Mouse (Mus musculus): Measurements from ENCODE around the gene Armcx5. TPM values are rescaled to one million over a fixed set of nuclear protein-coding genes. Genes with fewer than 3 reads are reported as not detected.
"Not testable (repeated sequence)": the region's sequence is repeated elsewhere in the genome, so short reads cannot be mapped to it uniquely, and the experiment has no call there.

Armcx5 gene
- polyA plus RNA-seq, 1 experiment from 2014 or later, result 13.3 TPM

DNA sequence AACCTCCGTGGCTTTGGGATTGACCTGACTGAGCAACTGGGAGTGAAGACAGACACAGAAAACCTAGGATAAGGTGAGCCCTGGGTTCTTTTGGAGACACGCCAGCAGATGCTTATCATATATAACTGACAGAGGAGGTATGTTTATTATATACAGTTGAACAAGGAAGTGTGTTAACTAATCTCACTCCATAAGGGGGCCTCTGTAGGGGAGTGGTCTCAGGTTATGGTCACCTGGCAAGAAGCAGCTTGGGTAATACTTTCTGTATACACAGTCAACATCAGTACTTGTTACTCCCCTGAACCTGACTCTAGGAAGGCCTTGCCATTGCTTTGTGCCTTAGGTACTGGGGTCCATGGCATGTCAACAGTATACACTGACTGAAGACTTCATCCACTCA is 26.0 kb downstream of the Armcx5 start:
- H3K4me1 ChIP-seq, result no peaks in the 10 kb centered on the region
- H3K4me2 ChIP-seq (replicated peaks), result no peak overlapping the region
- H3K4me3 ChIP-seq, result no peak overlapping the region
- H3K9ac ChIP-seq, result no peak overlapping the region
- no peak overlapping the region for H3K27ac ChIP-seq
- H3K27me3 ChIP-seq, result no peaks in the 10 kb centered on the region
- no peaks in the 10 kb centered on the region for H3K9me3 ChIP-seq
- H3K36me3 ChIP-seq, result no peaks in the 10 kb centered on the region
- WGBS, result 78% methylated on average over 2 of the region's 2 CpGs
- no peak for ATAC-seq (ENCODE audit: low FRiP score, low read depth)

DNA sequence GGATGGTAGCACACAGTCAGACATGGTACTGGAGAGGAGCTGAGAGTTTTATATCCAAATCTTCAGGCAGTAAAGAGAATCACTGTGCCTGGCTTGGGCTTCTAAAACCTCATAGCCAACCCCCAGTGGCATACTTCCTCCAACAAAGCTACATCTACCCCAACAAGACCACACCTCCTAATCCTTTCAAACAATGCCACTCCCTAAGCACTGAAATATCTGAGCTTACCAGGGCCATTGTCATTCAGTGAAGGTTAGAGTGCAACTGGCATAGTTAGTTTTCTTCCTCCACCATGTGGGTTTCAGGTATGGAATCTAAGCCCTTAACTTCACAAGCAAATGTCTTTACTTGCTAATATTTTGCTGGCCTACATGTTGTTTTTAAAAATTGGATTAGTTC is 49.0 kb downstream of the Armcx5 start:
- 0 out of 2 replicates have a peak, but pooled peaks cover 2% of the 10 kb centered on the region for H3K27me3 ChIP-seq
- H3K4me3 ChIP-seq, result no peak overlapping the region
- no peak overlapping the region for H3K27ac ChIP-seq
- no peak overlapping the region for H3K9ac ChIP-seq
- no peak overlapping the region for H3K4me2 ChIP-seq (replicated peaks)
- no peaks in the 10 kb centered on the region for H3K36me3 ChIP-seq
- ATAC-seq (ENCODE audit: low FRiP score, low read depth), result no peak
- H3K9me3 ChIP-seq, result no peaks in the 10 kb centered on the region
- H3K4me1 ChIP-seq, result no peaks in the 10 kb centered on the region

GRCm38 (mm10) chrX:135792326-135792725 is 49.8 kb downstream of the Armcx5 start:
- Histone ChIP-seq H3K27ac (peak overlapping the region; percentile 76; the same call in 1 of the 2 replicates), H3K27me3 (0 out of 2 replicates have a peak, but pooled peaks cover 2% of the 10 kb centered on the region)
- no peak for ATAC-seq (ENCODE audit: low FRiP score, low read depth)

DNA sequence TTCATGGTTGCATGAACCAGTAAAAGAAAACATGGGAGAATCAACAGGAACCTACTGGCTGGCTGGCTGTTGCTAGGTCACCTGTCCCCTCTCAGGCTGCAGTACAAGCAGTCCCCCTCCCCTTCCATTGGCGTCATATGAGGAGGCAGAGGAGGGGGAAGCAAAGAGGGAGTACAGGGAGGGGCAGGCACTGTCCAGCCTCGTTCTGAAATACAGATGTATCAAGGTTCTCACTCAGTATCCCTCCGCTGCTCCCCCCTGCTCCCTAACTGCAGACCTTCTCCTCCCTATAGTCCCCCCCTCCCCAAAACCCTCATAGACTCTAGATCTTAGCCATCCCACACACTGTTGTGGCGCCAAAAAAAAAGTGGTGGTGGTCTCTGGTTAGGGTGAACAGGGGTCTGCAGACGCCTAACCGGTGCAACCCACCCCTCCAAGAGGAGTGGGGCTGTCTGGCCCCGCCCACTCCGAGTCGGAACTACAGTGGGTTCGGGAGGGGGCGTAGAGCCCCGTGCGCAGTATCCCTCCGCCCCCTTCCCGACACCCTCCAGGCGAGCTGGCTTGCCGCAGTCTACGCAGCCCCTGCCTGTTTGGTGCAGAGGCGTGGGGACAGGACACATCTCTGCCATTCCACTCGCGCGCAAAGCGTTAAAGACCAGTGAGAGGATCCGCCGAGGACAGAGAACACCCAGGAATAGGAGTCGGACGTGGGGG is 53.2 kb downstream of the Armcx5 start:
- Histone ChIP-seq H3K4me2 (replicated peaks) (peak overlapping the region; percentile 68), H3K4me3 (peak overlapping the region; percentile 61), H3K27ac (peak overlapping the region; percentile 39; the same call in 1 of the 2 replicates), H3K36me3 (peaks cover 18% of the 10 kb centered on the region), H3K9ac (peak overlapping the region; percentile 74)
- WGBS, result 23% methylated on average over 20 of the region's 27 CpGs
- H3K4me1 ChIP-seq, H3K27me3 ChIP-seq, H3K9me3 ChIP-seq: not testable (repeated sequence)
- ATAC-seq (ENCODE audit: low FRiP score, low read depth), result peak; percentile 93

More at GRCm38 (mm10) chrX:135792326-135792725, 49.8 kb downstream of the Armcx5 start:
- Histone ChIP-seq H3K9ac (no peak overlapping the region), H3K4me2 (replicated peaks) (no peak overlapping the region), H3K36me3 (no peaks in the 10 kb centered on the region), H3K9me3 (no peaks in the 10 kb centered on the region), H3K4me3 (no peak overlapping the region), H3K4me1 (no peaks in the 10 kb centered on the region)
- WGBS, result 56% methylated on average over 6 of the region's 6 CpGs

DNA sequence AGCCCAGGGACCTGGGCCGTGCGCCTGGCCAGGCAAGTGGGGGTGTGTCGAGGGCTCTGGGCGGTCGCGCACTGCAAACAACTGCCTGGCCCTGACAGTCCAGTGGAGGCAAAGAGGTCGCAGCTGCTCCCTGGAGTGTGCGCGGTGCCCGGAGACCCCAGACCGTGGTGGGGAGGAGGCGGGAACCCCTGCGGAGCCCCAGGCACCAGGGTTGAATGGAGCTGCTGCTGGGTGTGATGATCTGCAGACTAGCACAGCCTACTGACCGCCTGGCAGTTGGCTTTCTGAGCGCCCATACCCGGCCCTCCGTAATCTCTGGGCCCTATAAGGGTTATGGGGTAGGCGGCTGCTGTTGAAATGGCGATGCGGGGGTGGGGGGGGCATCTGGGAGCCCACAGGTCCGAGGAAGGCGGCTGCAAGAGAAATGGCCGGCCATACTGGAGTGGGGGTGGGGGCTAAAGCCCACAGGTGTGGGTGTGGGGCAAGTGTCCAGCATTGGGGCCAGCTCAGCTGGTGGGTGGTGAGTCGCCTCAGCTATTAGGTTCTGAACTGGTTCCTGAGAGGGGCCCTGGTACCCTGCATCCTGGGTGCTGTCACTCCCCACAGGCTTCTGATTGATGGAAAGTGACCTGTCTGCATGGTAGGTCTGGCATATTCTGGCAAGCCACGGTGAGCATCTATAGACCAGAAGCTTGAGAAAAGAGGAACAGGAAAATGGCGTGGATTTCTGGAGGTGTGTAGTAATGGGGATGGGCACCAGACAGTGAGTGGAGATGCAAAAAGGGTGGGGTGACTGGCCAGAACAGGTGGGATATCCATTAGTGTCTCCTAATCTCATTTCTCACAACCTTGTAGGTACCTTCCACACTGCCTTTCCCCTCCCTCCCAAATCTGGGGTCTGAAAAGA is 54.0 kb downstream of the Armcx5 start:
- Histone ChIP-seq H3K4me3 (peak overlapping the region; percentile 61), H3K4me2 (replicated peaks) (peak overlapping the region; percentile 68), H3K36me3 (peaks cover 20% of the 10 kb centered on the region), H3K9ac (peak overlapping the region; percentile 74)
- WGBS, result 23% methylated on average over 23 of the region's 26 CpGs
- not testable (repeated sequence) for H3K9me3 ChIP-seq, H3K27me3 ChIP-seq, H3K27ac ChIP-seq, H3K4me1 ChIP-seq
- peak; percentile 62 for ATAC-seq (ENCODE audit: low FRiP score, low read depth)

MicroRNA genes within 50 kb of the gene (microRNA counts, 519-probe panel; counts per million panel counts)
- not detected for microRNA mmu-miR-1970

Small RNA genes lying within 50 kb of the gene (microRNA-seq; reads per million reads assigned to microRNA genes)
- gene Mir1970, result not detected
- gene Mir7646, result not detected

Other genes with a start within 250 kb of the Armcx5 start
- not detected in 2 replicates for gene AV320801, start 248.1 kb upstream of the Armcx5 start, polyA plus RNA-seq (2015; fragmentation: Nextera tagmentation; extraction: Ambion mirVana)
- gene Nxf7, start 144.0 kb upstream of the Armcx5 start, polyA plus RNA-seq (2015; fragmentation: Nextera tagmentation; extraction: Ambion mirVana), result not detected in 2 replicates
- 0.11 and 0.22 TPM in 2 replicates for gene Prame, start 115.0 kb upstream of the Armcx5 start, polyA plus RNA-seq (2015; fragmentation: Nextera tagmentation; extraction: Ambion mirVana)
- not detected in 2 replicates for gene Tcp11x2, start 48.9 kb upstream of the Armcx5 start, polyA plus RNA-seq (2015; fragmentation: Nextera tagmentation; extraction: Ambion mirVana)
- gene Tmsb15a, start 17.5 kb upstream of the Armcx5 start, polyA plus RNA-seq (2015; fragmentation: Nextera tagmentation; extraction: Ambion mirVana), result 1.4 and 1.6 TPM in 2 replicates
- gene Gprasp1, start within 50 bp of the Armcx5 start, polyA plus RNA-seq (2015; fragmentation: Nextera tagmentation; extraction: Ambion mirVana), result 60.1 and 68.4 TPM in 2 replicates
- 61.5 and 64.2 TPM in 2 replicates for gene Bhlhb9, start 54.9 kb downstream of the Armcx5 start, polyA plus RNA-seq (2015; fragmentation: Nextera tagmentation; extraction: Ambion mirVana)
- 51.2 and 56.9 TPM in 2 replicates for gene Gprasp2, start 96.3 kb downstream of the Armcx5 start, polyA plus RNA-seq (2015; fragmentation: Nextera tagmentation; extraction: Ambion mirVana)